Mouse (Mus musculus) ES-Bruce4 (cell line): ENCODE measurements around the gene Fbxl19. TPM values are rescaled to one million over a fixed set of nuclear protein-coding genes. Genes with fewer than 3 reads are reported as not detected.
A peak's percentile ranks its signal among the peaks of the same experiment; 100 is the strongest.

Source experiments
- H3K27ac ChIP-seq: 2 replicates; pipeline ENCODE4 v1.5.1; 2012; ENCODE audit warnings: low read length, inconsistent platforms; ENCODE audit not compliant: insufficient read depth
- H3K27me3 ChIP-seq: 2 replicates; pipeline ENCODE4 v1.6.1; 2012; ENCODE audit warnings: mild to moderate bottlenecking, low read length, inconsistent platforms; ENCODE audit not compliant: control insufficient read depth, poor library complexity, insufficient read depth, severe bottlenecking
- H3K36me3 ChIP-seq: 2 replicates; pipeline ENCODE4 v1.6.1; 2012; ENCODE audit warnings: inconsistent platforms, mild to moderate bottlenecking, low read length, moderate library complexity; ENCODE audit not compliant: control insufficient read depth, poor library complexity, insufficient read depth, severe bottlenecking
- H3K4me1 ChIP-seq: one replicate; pipeline ENCODE4 v1.8.1; 2011; ENCODE audit warnings: low read length; ENCODE audit not compliant: control insufficient read depth, insufficient read depth
- H3K4me3 ChIP-seq: 2 replicates; pipeline ENCODE4 v1.5.1; 2011; ENCODE audit warnings: low read depth, mild to moderate bottlenecking, low read length
- H3K9ac ChIP-seq: 2 replicates; pipeline ENCODE4 v1.6.1; 2012; ENCODE audit warnings: low read depth, mild to moderate bottlenecking, inconsistent platforms; ENCODE audit not compliant: poor library complexity, severe bottlenecking
- H3K9me3 ChIP-seq: replicated peaks from 2 replicates; pipeline ENCODE4 v1.6.1; 2012; ENCODE audit warnings: mild to moderate bottlenecking, low read length, inconsistent platforms; ENCODE audit not compliant: control insufficient read depth, poor library complexity, insufficient read depth, severe bottlenecking
- CTCF ChIP-seq: IDR thresholded peaks from one replicate; pipeline ENCODE4 v1.8.1; 2011; ENCODE audit warnings: low read depth, low read length
- EP300 ChIP-seq: IDR thresholded peaks from 2 replicates; pipeline ENCODE4 v1.6.1; 2011; ENCODE audit warnings: low read depth, low read length; ENCODE audit not compliant: insufficient read depth
- POLR2A ChIP-seq: IDR thresholded peaks from one replicate; pipeline ENCODE4 v1.8.1; 2011; ENCODE audit warnings: low read length; ENCODE audit not compliant: insufficient read depth
- polyA plus RNA-seq: library from polyadenylated mRNA; stranded (reverse); fragments of >200 nt; gene quantifications from 2 replicates; pipeline ENCODE4 v1.2.4, GENCODE M21; 2011; ENCODE audit warnings: low read depth; ENCODE audit not compliant: missing spikeins, insufficient read depth, insufficient read length

Fbxl19 gene
- polyA plus RNA-seq, 1 experiment = 55.1 TPM

DNA sequence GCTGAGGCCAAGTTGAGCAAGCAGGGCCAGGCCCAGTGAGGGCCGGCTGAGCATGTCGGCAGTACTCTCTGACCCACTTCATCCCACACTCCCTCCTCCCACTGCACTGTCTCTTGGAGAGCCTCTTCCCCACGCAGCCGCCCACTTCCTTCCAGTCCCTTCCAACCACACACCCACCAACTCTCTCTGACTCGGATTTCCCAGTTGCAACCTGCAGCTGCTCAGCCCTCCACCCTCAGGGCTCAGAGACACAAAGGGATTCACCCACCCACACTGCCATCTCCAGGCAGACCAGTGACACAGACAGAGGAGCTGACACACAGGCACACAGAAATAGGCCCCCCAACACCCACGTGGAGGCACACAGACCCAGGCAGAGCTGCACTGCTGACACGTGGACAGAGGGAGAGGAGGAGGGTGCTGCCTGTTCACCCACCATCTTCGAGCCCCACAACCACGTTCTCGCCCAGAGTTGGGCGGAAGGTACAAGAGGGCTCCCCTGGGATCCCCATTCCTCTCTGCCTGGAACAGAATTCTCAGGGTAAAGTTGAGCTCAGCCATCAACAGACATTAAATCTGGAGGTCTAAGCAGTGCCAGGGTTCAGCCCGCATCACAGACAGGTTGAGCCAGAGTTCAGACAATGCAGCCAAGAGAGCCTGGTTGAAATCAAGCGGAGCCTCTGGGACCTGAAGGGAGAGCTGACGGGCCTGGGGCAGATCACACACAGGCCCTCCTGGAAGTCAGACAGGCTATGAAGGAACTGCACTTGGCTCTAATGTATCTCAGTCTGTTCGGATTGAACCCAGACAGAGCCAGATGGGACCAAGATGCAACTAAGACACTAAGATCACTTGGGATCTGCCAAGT, 71.8 kb downstream of the Fbxl19 start:
- H3K9ac ChIP-seq = no peak overlapping the region; the same call in 1 of the 2 replicates
- no peaks in the 10 kb centered on the region for H3K27me3 ChIP-seq
- no peak overlapping the region for H3K4me3 ChIP-seq
- no peaks in the 10 kb centered on the region for H3K9me3 ChIP-seq
- H3K4me1 ChIP-seq = peaks cover 2% of the 10 kb centered on the region
- no peak for TF ChIP-seq POLR2A
- TF ChIP-seq EP300 = no peak
- peak; percentile 55 for TF ChIP-seq CTCF
- H3K36me3 ChIP-seq = no peaks in the 10 kb centered on the region
- no peak overlapping the region for H3K27ac ChIP-seq

- H3K27me3 ChIP-seq = no peaks in the 10 kb centered on the region
- H3K9ac ChIP-seq = no peak overlapping the region
- peaks cover 2% of the 10 kb centered on the region for H3K4me1 ChIP-seq
- H3K4me3 ChIP-seq = no peak overlapping the region
- TF ChIP-seq POLR2A = no peak
- no peaks in the 10 kb centered on the region for H3K9me3 ChIP-seq
- no peak overlapping the region for H3K27ac ChIP-seq
- no peaks in the 10 kb centered on the region for H3K36me3 ChIP-seq
Observed at GRCm38 (mm10) chr7:127817053-127817452, 72.7 kb downstream of the Fbxl19 start.

- H3K27me3 ChIP-seq = no peaks in the 10 kb centered on the region
- peaks cover 2% of the 10 kb centered on the region for H3K4me1 ChIP-seq
- H3K36me3 ChIP-seq = no peaks in the 10 kb centered on the region
- no peak overlapping the region for H3K9ac ChIP-seq
- H3K27ac ChIP-seq = no peak overlapping the region
- no peaks in the 10 kb centered on the region for H3K9me3 ChIP-seq
- no peak overlapping the region for H3K4me3 ChIP-seq
- TF ChIP-seq CTCF = no peak
- no peak for TF ChIP-seq EP300
- no peak for TF ChIP-seq POLR2A
Observed at GRCm38 (mm10) chr7:127817776-127818175, 73.4 kb downstream of the Fbxl19 start.

Other genes with a start within 250 kb of the Fbxl19 start
- 106 and 114 TPM in 2 replicates for gene Srcap, start 232.6 kb upstream of the Fbxl19 start, polyA plus RNA-seq
- 13.0 and 13.6 TPM in 2 replicates for gene Gm42715, start 225.0 kb upstream of the Fbxl19 start, polyA plus RNA-seq
- gene Tmem265, start 183.2 kb upstream of the Fbxl19 start, polyA plus RNA-seq = 2.9 and 3.2 TPM in 2 replicates
- 38.1 and 44.6 TPM in 2 replicates for gene Phkg2, start 171.2 kb upstream of the Fbxl19 start, polyA plus RNA-seq
- 3.3 and 4.7 TPM in 2 replicates for gene Ccdc189, start 155.9 kb upstream of the Fbxl19 start, polyA plus RNA-seq
- 39.4 and 41.6 TPM in 2 replicates for gene Rnf40, start 155.8 kb upstream of the Fbxl19 start, polyA plus RNA-seq
- gene Zfp629, start 128.7 kb upstream of the Fbxl19 start, polyA plus RNA-seq = 4.9 and 6.0 TPM in 2 replicates
- 48.6 and 49.8 TPM in 2 replicates for gene Bcl7c, start 35.6 kb upstream of the Fbxl19 start, polyA plus RNA-seq
- 8.8 and 13.9 TPM in 2 replicates for gene Ctf1, start 31.8 kb upstream of the Fbxl19 start, polyA plus RNA-seq
- gene Ctf2, start 12.4 kb upstream of the Fbxl19 start, polyA plus RNA-seq = not detected in 2 replicates
- 20.2 and 23.2 TPM in 2 replicates for gene Orai3, start 25.3 kb downstream of the Fbxl19 start, polyA plus RNA-seq
- 49.1 and 51.7 TPM in 2 replicates for gene Setd1a, start 32.1 kb downstream of the Fbxl19 start, polyA plus RNA-seq
- gene Gm49388, start 41.1 kb downstream of the Fbxl19 start, polyA plus RNA-seq = not detected in 2 replicates
- 7.9 and 11.2 TPM in 2 replicates for gene Hsd3b7, start 56.1 kb downstream of the Fbxl19 start, polyA plus RNA-seq
- 122 and 126 TPM in 2 replicates for gene Stx4a, start 79.8 kb downstream of the Fbxl19 start, polyA plus RNA-seq
- gene Stx1b, start 80.0 kb downstream of the Fbxl19 start, polyA plus RNA-seq = 6.9 and 8.5 TPM in 2 replicates
- 42.5 TPM in 2 replicates for gene Zfp646, start 131.7 kb downstream of the Fbxl19 start, polyA plus RNA-seq
- gene Zfp668, start 132.3 kb downstream of the Fbxl19 start, polyA plus RNA-seq = 15.3 and 17.1 TPM in 2 replicates
- gene Prss53, start 146.4 kb downstream of the Fbxl19 start, polyA plus RNA-seq = 0.46 and 0.67 TPM in 2 replicates
- not detected in 2 replicates for gene Gm21974, start 150.9 kb downstream of the Fbxl19 start, polyA plus RNA-seq
- gene Vkorc1, start 151.1 kb downstream of the Fbxl19 start, polyA plus RNA-seq = 31.8 and 35.1 TPM in 2 replicates
- 77.3 and 81.1 TPM in 2 replicates for gene Bckdk, start 159.5 kb downstream of the Fbxl19 start, polyA plus RNA-seq
- 43.2 and 47.1 TPM in 2 replicates for gene Kat8, start 168.0 kb downstream of the Fbxl19 start, polyA plus RNA-seq
- 73.0 and 74.5 TPM in 2 replicates for gene Prss8, start 185.6 kb downstream of the Fbxl19 start, polyA plus RNA-seq
- 21.2 and 22.4 TPM in 2 replicates for gene Prss36, start 202.2 kb downstream of the Fbxl19 start, polyA plus RNA-seq
- gene Fus, start 222.9 kb downstream of the Fbxl19 start, polyA plus RNA-seq = 1,572 and 1,655 TPM in 2 replicates
- gene Pycard, start 249.3 kb downstream of the Fbxl19 start, polyA plus RNA-seq = 25.0 and 29.8 TPM in 2 replicates